Mouse (Mus musculus): Measurements from ENCODE around the gene Selenof.

Gene Selenof

GRCm38 (mm10) chr3:144570047-144570815, at the start of gene Selenof, which contains the start of gene Hs2st1:
Gene Selenof (plus strand): TSS chr3:144570304.
Gene Hs2st1 (minus strand): TSS chr3:144570181.
- peak; percentile 99 to 100 for DNase-seq

- no peak for DNase-seq
Observed at GRCm38 (mm10) chr3:144527918-144528317, 42.2 kb upstream of the Selenof start.

DNA sequence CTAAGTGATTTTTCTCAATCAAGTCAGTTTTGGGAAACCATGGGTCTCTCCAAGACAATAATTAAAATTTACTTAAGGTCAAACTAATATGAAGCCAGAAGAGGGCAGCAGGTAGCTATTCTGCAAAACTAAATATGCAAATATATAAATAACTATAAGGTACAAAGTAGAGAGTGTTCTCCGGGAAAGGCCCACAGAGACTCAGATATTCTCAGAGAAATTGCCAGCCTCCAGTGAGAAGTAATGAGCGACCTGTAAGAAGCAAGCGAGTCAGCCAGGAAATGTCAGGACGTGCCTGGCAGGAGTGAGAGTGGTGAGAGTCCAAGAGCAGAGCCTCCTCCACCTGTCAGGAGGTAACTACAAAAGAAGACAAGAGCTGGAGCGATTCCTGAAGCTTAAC, 39.1 kb upstream of the Selenof start:
- DNase-seq, result peak; percentile 15 to 27

- no peak for DNase-seq
Observed at GRCm38 (mm10) chr3:144535056-144535455, 35.0 kb upstream of the Selenof start.

GRCm38 (mm10) chr3:144537078-144537855, 32.8 kb upstream of the Selenof start:
- DNase-seq, result no peak

DNA sequence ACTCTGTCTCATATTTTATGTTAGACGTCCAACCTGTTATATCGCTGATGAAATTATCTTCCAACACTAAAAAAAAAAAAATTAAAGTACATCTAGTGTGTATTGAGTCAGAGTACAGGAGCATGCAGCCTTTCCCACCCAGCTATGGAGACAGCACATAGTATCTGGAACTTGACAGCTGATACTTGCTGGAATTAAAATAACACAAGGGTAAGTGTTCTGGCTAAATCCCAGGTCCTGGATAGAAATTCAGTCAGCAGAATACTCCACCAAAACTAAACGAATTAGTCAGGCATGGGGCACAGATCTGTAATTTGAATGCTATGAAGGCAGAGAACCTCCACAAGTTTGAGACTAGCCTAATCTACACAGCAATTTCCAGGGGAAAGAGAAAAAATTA, 31.1 kb upstream of the Selenof start:
- no peak for DNase-seq

- DNase-seq, result no peak
Observed at GRCm38 (mm10) chr3:144540805-144541204, 29.3 kb upstream of the Selenof start.

GRCm38 (mm10) chr3:144541906-144542438, 28.1 kb upstream of the Selenof start:
- no peak for DNase-seq

DNA sequence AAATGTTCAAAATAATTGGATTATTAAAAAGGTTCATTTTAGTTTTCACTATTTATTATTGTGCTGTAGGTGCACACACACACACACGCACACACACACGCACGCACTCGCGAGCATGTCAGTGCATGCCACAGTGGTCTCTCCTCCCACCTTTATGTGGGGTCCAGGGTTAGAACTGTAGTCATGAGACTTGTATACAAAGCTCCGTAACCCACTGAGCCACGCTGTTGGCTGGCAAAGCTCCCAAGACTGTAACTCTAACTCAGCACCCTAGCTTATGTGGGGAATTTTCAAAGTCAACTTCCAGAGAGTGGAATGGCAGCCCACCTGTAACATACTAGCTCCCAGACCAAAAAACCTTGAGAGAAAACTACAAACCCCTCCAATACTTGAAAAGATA, 25.0 kb upstream of the Selenof start:
- DNase-seq, result no peak

- no peak for DNase-seq
Observed at GRCm38 (mm10) chr3:144545832-144546231, 24.3 kb upstream of the Selenof start.

DNA sequence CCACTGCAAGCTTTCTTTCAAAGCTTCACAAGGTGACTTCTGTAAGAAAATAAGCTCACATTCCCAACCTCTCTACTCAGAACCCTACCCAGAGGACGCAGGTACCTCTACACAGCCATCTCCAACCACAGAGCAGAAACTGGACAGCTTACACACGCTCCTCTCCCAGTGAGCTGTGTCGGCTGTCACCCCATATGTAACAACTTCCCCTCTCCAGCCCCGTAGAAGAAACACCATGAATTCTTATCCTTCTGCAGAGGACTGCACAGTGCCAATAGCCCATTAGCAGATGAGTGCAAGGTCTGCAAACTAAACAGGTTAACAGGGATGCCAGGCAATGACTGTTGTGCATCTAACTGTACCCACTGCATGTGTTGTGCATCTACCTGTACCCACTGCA, 23.6 kb upstream of the Selenof start:
- DNase-seq, result no peak

GRCm38 (mm10) chr3:144548186-144548845, 21.8 kb upstream of the Selenof start:
- DNase-seq, result no peak

- DNase-seq, result no peak
Observed at GRCm38 (mm10) chr3:144550036-144550435, 20.1 kb upstream of the Selenof start.

GRCm38 (mm10) chr3:144550659-144551058, 19.4 kb upstream of the Selenof start:
- no peak for DNase-seq

DNA sequence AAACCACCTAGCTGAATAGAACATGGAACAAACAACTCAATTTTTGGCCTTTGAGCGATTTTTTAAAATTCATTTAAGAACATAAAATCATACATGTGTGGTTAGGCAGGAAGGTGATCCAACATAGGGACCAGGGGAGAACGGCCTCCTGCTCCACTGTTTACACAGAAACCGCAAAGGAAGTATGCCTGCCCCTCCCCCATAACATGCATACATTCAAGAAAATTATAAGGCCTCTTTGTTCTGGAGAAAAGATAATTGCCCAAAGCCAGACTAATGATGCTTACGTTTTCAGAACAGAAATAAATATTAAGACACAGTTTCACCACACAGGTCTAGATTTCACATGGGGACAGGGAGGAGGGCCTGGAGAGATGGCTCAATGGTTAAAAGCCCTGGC, 18.7 kb upstream of the Selenof start:
- no peak for DNase-seq

DNA sequence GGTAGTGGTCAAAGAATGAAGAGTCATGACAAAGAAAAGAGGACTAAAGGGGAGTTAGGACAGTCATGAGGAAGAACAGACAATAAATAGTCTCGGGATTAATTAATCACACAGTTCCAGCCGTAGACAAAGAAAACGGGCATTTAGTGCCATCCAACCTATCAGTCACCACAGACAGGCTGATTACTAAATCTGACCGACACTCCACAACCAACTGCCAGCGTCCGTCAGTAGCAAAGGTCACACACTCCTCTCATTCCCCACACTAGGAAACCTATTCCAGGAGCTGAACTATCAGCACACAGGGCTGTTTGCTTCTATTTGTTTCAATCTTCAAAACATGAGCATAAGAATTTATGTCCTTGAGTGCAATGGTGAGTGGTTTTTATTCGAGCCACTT, 16.2 kb upstream of the Selenof start:
- peak; percentile 17 to 28 for DNase-seq

- DNase-seq, result peak; percentile 17 to 18
Observed at GRCm38 (mm10) chr3:144554503-144554902, 15.6 kb upstream of the Selenof start.

DNA sequence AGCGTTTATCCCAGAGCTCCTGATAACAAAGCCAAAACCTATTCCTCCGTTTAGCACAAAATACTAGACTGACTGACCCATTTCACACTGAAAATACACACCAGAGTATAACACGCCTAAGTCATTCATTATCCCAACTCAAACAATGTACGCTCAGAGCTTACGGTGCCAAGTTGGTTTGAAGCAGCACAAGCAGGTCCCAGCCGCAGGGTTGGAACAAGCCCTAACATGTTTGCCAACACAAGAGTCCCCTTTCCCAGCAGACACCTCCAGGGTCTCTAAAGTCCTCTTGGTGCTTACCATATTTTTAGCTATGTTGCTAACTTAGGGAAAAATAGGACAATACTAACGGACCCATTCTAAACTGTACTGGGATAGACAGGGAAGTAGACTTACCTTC, 15.0 kb upstream of the Selenof start:
- no peak for DNase-seq

GRCm38 (mm10) chr3:144556625-144557324, 13.3 kb upstream of the Selenof start:
- DNase-seq, result peak; percentile 20 to 30

DNA sequence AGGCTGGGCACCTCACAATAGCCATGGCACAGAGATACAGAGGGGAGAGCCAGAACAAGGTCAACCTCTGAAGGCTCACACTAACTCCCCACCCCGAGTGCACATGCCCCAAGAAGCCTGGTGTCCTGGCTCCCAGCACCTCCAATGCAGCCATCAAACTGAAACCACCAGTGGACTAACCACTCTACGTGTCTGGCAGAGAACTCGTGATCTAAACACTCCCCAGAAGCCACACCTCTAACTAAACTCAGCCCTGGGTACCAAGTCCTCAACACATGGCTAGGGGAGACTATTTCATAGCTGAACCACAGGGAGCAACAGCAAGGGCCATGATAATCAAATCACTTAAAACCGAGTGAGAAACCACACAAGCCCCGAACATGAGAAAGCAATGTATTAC, 11.8 kb upstream of the Selenof start:
- DNase-seq, result peak in 1 of 2 experiments; percentile 14

- no peak for DNase-seq
Observed at GRCm38 (mm10) chr3:144561511-144562250, 8.4 kb upstream of the Selenof start.

DNA sequence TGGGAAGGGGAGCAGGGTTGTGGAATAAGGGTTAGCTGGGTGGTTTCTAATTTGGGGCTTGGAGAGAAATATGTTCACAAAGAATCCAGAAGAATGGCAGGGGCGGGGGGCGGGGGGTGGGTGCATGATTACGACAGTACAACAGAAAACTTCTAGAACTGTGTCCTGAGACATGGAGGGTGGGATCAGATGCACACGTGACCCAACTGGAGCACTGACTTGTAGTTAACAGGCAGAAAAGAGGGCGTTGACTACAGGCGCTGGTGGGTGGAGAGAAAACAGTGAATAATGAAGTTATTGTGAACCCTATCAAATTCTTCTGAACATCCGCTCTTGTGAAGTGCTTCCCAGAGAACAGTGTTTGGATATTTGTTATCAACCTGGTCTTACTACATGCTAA, 6.2 kb upstream of the Selenof start:
- no peak for DNase-seq

All from kidney, adult 8-10 months (tissue).